Mouse (Mus musculus): Measurements from ENCODE around the gene Gapt. TPM values are rescaled to one million over a fixed set of nuclear protein-coding genes. Genes with fewer than 3 reads are reported as not detected.

Gapt gene
- polyA plus RNA-seq (2014; fragmentation: Illumina TruSeq; extraction: RNeasy Lipid Tissue Mini Kit (QIAGEN cat#74804); ENCODE audit: low read depth, low replicate concordance): 0.36 TPM

GRCm38 (mm10) chr13:110356941-110357340, at the start of gene Gapt:
Gene Gapt (minus strand): TSS chr13:110357199.

DNA sequence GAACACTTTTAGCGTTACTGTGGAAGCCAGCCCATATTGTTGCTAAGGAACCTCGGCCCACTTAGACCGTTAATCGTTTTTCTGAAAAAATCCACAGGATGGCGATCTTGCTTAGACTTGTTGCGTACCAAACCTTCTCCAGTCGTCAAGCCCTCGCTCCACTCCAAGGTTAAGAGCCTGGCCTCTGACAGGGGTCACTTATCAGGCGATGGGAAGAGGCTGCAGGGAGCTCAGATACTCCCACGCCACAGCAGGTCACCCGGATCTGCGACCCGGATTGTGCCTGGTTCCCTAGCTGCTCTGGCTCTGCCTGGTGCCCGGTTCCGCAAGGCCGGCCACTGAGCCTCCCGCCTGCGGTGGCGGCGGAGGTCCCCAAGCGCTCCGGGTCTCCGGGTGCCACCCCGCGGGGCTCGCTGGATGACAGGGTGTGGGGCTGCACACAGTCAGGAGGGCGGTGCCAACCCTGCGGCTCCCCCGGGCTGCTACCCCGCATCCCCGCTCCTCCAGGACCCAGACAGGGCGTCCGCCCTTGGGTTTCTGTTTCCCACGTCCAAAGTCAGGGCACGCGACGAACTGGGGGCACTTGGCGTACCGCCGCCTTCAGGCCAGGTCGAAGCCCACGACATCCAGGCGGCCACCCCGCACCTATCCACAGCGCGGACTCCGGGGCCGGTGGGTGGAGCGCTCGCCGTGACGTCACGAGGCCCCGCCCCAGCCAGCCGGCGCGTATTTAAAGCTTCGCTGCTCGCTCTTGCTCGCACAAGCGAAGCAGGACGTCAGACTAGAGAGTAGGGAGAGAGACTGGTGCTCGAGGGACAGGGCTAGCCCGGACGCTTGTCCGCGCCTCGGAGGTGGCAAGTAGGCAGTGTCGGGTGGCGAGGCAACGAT, 37.5 kb upstream of the Gapt start, which contains the start of gene Plk2:
Gene Plk2, plus strand, starts transcription at position 756 of the 888 bp plus-strand sequence.

Other genes with a start within 250 kb of the Gapt start
- not detected for gene Rab3c, start 76.2 kb downstream of the Gapt start, polyA plus RNA-seq (2014; fragmentation: Illumina TruSeq; extraction: RNeasy Lipid Tissue Mini Kit (QIAGEN cat#74804); ENCODE audit: low read depth, low replicate concordance)
- 9.9 TPM for gene Plk2, start 37.8 kb upstream of the Gapt start, polyA plus RNA-seq (2014; fragmentation: Illumina TruSeq; extraction: RNeasy Lipid Tissue Mini Kit (QIAGEN cat#74804); ENCODE audit: low read depth, low replicate concordance)

All from kidney, adult 10 weeks (tissue).